Mouse (Mus musculus) adrenal gland, adult 18-20 months (tissue): ENCODE results near the gene Atp10b. TPM values are rescaled to one million over a fixed set of nuclear protein-coding genes. Genes with fewer than 3 reads are reported as not detected.

Experiments used
- DNase-seq, 2 experiments: peaks; one replicate each; pipeline ENCODE4 v3.0.0; 2021 to 2022; ENCODE audit warnings: low spot score in 2 of 2
- total RNA-seq, 2 experiments: library from RNA; stranded (reverse); gene quantifications; 1 replicate in 1 of 2; 2 replicates in 1 of 2; pipeline ENCODE4 v1.2.3; 2021

Atp10b gene
- total RNA-seq, 2 experiments from 2014 or later, result 0.03 to 0.06 TPM

GRCm38 (mm10) chr11:43198811-43199210, 49.1 kb downstream of the Atp10b start:
- DNase-seq, result no peak

GRCm38 (mm10) chr11:43199358-43199757, 49.7 kb downstream of the Atp10b start:
- DNase-seq, result no peak

- no peak for DNase-seq
Observed at GRCm38 (mm10) chr11:43200089-43200488, 50.4 kb downstream of the Atp10b start.

- no peak for DNase-seq
Observed at GRCm38 (mm10) chr11:43203580-43203979, 53.9 kb downstream of the Atp10b start.

- no peak for DNase-seq
Observed at GRCm38 (mm10) chr11:43213134-43213533, 63.5 kb downstream of the Atp10b start.

DNA sequence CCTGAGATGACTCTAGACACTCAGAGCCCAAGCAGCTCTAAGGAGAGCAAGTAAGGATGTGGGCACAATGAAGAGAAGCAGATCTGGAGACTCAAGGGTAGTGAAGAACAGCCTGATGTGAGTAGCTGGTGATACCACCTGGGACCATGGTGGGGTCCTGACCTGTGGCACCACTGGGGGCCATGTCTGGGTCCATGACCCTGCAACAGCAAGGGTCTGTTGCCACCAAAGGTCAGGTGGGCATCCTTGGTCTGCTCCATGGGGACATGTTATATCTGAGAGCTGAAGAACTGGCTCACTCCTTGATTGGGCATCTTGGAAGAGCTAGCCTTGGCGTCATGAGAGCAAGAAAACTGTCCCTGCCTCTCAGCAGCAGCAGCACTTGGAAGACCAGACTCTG, 64.1 kb downstream of the Atp10b start:
- DNase-seq, result no peak

- DNase-seq, result peak; percentile 21 to 29
Observed at GRCm38 (mm10) chr11:43217021-43217420, 67.3 kb downstream of the Atp10b start.

- no peak for DNase-seq
Observed at GRCm38 (mm10) chr11:43230231-43230630, 80.6 kb downstream of the Atp10b start.

DNA sequence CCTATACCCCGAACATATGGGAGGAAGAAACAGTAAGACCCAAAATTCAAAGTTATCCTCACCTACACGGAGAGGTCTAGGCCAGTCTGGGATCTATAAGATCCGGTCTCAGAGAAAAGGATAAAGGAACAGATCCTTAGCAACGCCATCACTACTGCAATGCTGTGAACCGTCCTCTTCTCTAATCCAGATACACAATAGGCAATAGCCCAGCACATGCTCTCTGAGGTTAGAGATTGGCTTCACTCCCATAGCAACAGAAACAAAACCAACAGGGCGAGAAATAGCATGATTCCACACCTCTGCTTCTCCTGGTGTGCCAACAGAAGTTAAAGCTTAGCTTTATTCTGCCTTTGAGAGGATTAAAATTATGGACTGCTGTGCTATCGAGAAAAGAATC, 82.4 kb downstream of the Atp10b start:
- DNase-seq, result no peak

DNA sequence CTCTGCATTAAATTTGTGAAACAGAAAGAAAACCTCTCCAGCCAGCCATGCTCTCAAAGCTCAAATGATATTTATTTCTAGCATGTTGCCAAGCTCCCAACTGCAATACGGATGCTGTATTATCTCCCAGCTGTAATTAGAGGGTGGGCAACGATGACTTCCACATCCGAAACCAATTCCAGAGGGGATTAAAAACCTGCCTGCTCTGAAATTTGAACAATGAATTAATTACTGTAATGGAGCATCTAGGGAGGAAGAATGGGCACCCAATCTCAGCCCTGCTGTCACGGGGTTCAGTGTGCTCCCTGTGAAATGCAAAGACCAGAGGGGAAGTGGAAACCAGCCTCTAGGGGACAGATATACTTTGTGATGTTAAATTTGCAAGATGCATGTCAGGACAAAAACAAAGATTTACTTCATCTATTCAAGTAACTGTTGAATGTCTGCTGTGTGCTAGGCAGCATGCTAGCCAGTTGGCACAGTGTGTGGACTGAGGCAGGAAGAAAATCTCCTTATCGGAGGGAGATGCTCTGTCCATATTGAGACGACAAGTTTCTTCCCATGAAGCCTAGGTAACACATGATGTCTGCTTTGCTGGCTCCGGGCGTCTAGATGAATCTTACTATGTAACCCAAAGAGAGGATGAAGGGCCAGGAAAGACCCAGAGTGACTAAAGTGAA, 86.8 kb downstream of the Atp10b start:
- DNase-seq, result no peak

GRCm38 (mm10) chr11:43239804-43240203, 90.1 kb downstream of the Atp10b start:
- no peak for DNase-seq

- DNase-seq, result no peak
Observed at GRCm38 (mm10) chr11:43253034-43253433, 103.4 kb downstream of the Atp10b start.

DNA sequence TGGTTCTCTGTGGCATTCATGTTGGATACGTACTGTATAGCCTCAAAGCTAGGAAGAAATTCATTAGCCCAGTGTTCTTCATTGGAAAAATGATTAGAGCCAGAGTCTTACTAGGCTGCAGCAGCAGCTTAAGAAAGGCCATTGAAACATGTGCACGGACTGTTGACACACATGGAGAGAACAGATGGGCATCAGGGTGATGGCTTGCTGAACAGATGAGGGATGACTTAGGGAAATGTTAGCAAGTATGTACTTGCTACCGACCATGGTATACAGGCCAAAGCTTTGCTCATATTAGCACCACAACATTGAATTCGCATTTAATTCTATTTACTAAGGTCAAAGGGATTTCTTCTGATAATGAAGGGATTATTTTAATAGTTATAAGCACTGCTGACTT, 105.6 kb downstream of the Atp10b start:
- DNase-seq, result no peak

DNA sequence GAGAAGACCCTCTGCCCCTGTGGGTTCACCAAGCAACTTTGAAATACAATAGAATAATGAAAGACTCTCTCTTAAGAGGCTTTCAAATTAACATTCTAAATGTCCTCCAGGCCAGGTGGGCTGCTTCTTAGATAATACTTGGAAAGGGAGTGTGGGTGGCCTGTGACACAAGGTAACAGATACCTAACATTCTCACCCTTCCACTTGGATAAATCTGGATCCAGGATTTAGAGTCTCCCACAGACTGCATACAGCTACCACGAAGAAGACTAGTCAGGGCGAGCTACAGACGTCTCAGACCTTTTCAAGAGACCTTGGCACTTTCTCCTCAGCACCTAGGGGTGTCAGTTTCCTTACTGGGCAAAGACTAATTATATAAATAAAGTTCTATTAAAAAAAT, 107.6 kb downstream of the Atp10b start:
- DNase-seq, result no peak

- peak in 1 of 2 experiments; percentile 25 for DNase-seq
Observed at GRCm38 (mm10) chr11:43257781-43258180, 108.1 kb downstream of the Atp10b start.

GRCm38 (mm10) chr11:43263548-43264218, 114.0 kb downstream of the Atp10b start:
- peak; percentile 37 to 49 for DNase-seq

DNA sequence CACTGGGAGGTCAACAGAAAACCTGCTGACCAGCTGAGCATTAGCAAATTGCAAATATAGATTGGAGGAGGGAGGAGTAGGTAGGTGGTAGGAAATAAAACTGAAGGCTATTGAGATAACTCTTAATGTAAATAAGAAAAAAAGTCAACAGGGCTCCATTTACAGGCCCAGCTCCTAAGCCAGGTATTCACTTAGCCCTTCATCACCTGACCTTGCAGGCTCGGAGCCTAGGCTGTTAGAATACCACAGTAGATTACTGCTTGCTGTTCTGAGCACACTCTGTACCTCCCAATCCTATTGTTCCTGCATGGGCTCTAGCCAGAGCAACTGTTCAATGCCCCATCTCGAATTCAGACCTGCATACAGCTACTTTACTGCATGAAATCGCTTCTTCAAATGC, 117.8 kb downstream of the Atp10b start:
- no peak for DNase-seq

GRCm38 (mm10) chr11:43269503-43270255, 120.0 kb downstream of the Atp10b start:
- DNase-seq, result no peak

- DNase-seq, result no peak
Observed at GRCm38 (mm10) chr11:43270256-43270806, 120.7 kb downstream of the Atp10b start.

- DNase-seq, result no peak
Observed at GRCm38 (mm10) chr11:43273896-43274295, 124.2 kb downstream of the Atp10b start.

- no peak for DNase-seq
Observed at GRCm38 (mm10) chr11:43297584-43297983, 147.9 kb downstream of the Atp10b start.

GRCm38 (mm10) chr11:43311000-43311399, 161.3 kb downstream of the Atp10b start:
- DNase-seq, result no peak
